Mouse (Mus musculus) lung, postnatal 25 days (tissue): ENCODE data around the gene Lmx1b.
A peak's percentile ranks its signal among the peaks of the same experiment; 100 is the strongest.

Experiments used
- DNase-seq: peaks from one replicate; pipeline ENCODE4 v3.0.0; 2022; ENCODE audit warnings: low spot score

Gene Lmx1b

GRCm38 (mm10) chr2:33582457-33583060, 57.8 kb downstream of the Lmx1b start:
- no peak for DNase-seq

GRCm38 (mm10) chr2:33581866-33582265, 58.4 kb downstream of the Lmx1b start:
- no peak for DNase-seq

- no peak for DNase-seq
Observed at GRCm38 (mm10) chr2:33581449-33581777, 58.9 kb downstream of the Lmx1b start.

- no peak for DNase-seq
Observed at GRCm38 (mm10) chr2:33580697-33581448, 59.4 kb downstream of the Lmx1b start.

- no peak for DNase-seq
Observed at GRCm38 (mm10) chr2:33575406-33575805, 64.9 kb downstream of the Lmx1b start.

- DNase-seq, result no peak
Observed at GRCm38 (mm10) chr2:33573075-33573474, 67.2 kb downstream of the Lmx1b start.

- DNase-seq, result no peak
Observed at GRCm38 (mm10) chr2:33571219-33571824, 69.0 kb downstream of the Lmx1b start.

GRCm38 (mm10) chr2:33569698-33570097, 70.6 kb downstream of the Lmx1b start:
- no peak for DNase-seq

GRCm38 (mm10) chr2:33569240-33569639, 71.1 kb downstream of the Lmx1b start:
- DNase-seq, result no peak

- DNase-seq, result no peak
Observed at GRCm38 (mm10) chr2:33565886-33566285, 74.4 kb downstream of the Lmx1b start.

GRCm38 (mm10) chr2:33564748-33565147, 75.6 kb downstream of the Lmx1b start:
- DNase-seq, result no peak

GRCm38 (mm10) chr2:33559752-33560151, 80.6 kb downstream of the Lmx1b start:
- DNase-seq, result peak; percentile 17

GRCm38 (mm10) chr2:33559334-33559733, 81.0 kb downstream of the Lmx1b start:
- DNase-seq, result no peak

GRCm38 (mm10) chr2:33558233-33558632, 82.1 kb downstream of the Lmx1b start:
- DNase-seq, result peak; percentile 66

- no peak for DNase-seq
Observed at GRCm38 (mm10) chr2:33555573-33555972, 84.7 kb downstream of the Lmx1b start.

GRCm38 (mm10) chr2:33552672-33553071, 87.6 kb downstream of the Lmx1b start:
- DNase-seq, result no peak

- no peak for DNase-seq
Observed at GRCm38 (mm10) chr2:33547595-33547994, 92.7 kb downstream of the Lmx1b start.

- DNase-seq, result no peak
Observed at GRCm38 (mm10) chr2:33546879-33547278, 93.4 kb downstream of the Lmx1b start.

GRCm38 (mm10) chr2:33546051-33546450, 94.3 kb downstream of the Lmx1b start:
- no peak for DNase-seq

GRCm38 (mm10) chr2:33544781-33545566, 95.3 kb downstream of the Lmx1b start:
- no peak for DNase-seq

GRCm38 (mm10) chr2:33544203-33544762, 96.0 kb downstream of the Lmx1b start:
- DNase-seq, result no peak
